Mouse (Mus musculus) heart, embryonic 14.5 days (tissue): ENCODE results near the gene Stk19. TPM values are rescaled to one million over a fixed set of nuclear protein-coding genes. Genes with fewer than 3 reads are reported as not detected.
"Not testable (repeated sequence)": the region's sequence is repeated elsewhere in the genome, so short reads cannot be mapped to it uniquely, and the experiment has no call there.

ENCODE experiments used
- ATAC-seq: fragments of 200-750 bp; cut with Nextera tagmentation; 2 replicates; pipeline ENCODE4 v1.8.0; 2017; ENCODE audit warnings: low read depth, moderate TSS enrichment; ENCODE audit not compliant: insufficient number of reproducible peaks, insufficient read depth, low FRiP score
- H3K27ac ChIP-seq, 2 experiments: fragments of 200-500 bp in 1 of 2; fragments of 300-500 bp in 1 of 2; sonication (generic) in 1 of 2; replicated peaks in 1 of 2; 2 replicates each; pipeline ENCODE4 v1.5.1; 2012 to 2014; ENCODE audit warnings: low read depth in 2 of 2, low read length in 2 of 2, control low read depth in 1 of 2, mild to moderate bottlenecking in 1 of 2, mixed read lengths in 1 of 2; ENCODE audit not compliant: control insufficient read depth in 1 of 2, insufficient read depth in 1 of 2
- H3K27me3 ChIP-seq: fragments of 300-500 bp; sonication (generic); 2 replicates; pipeline ENCODE4 v1.6.1; 2014; ENCODE audit warnings: mild to moderate bottlenecking, low read length, control low read depth; ENCODE audit not compliant: control insufficient read depth, insufficient read depth
- H3K36me3 ChIP-seq: fragments of 300-500 bp; sonication (generic); 2 replicates; pipeline ENCODE4 v1.6.1; 2014; ENCODE audit warnings: mild to moderate bottlenecking, control low read depth, low read length, mixed read lengths; ENCODE audit not compliant: control insufficient read depth, insufficient read depth
- H3K4me1 ChIP-seq, 2 experiments: fragments of 200-500 bp in 1 of 2; fragments of 300-500 bp in 1 of 2; sonication (generic) in 1 of 2; 2 replicates each; pipeline ENCODE4 v1.6.1; 2012 to 2014; ENCODE audit warnings: low read length in 2 of 2, control low read depth in 1 of 2, mixed read lengths in 1 of 2; ENCODE audit not compliant: control insufficient read depth in 2 of 2, insufficient read depth in 2 of 2
- H3K4me2 ChIP-seq: fragments of 300-500 bp; sonication (generic); 2 replicates; pipeline ENCODE4 v1.6.1; 2014; ENCODE audit warnings: mild to moderate bottlenecking, low read length
- H3K4me3 ChIP-seq, 2 experiments: fragments of 200-500 bp in 1 of 2; fragments of 300-500 bp in 1 of 2; sonication (generic) in 1 of 2; 2 replicates each; pipeline ENCODE4 v1.5.1; 2012 to 2014; ENCODE audit warnings: low read length in 2 of 2, mild to moderate bottlenecking in 2 of 2, control low read depth in 1 of 2, low read depth in 1 of 2, moderate library complexity in 1 of 2; ENCODE audit not compliant: control insufficient read depth in 1 of 2, insufficient read depth in 1 of 2
- H3K9ac ChIP-seq: fragments of 300-500 bp; sonication (generic); 2 replicates; pipeline ENCODE4 v1.6.1; 2014; ENCODE audit warnings: mild to moderate bottlenecking, low read length
- H3K9me3 ChIP-seq: fragments of 300-500 bp; sonication (generic); 2 replicates; pipeline ENCODE4 v1.6.1; 2016; ENCODE audit warnings: low read length, control low read depth; ENCODE audit not compliant: control insufficient read depth
- WGBS: fragments of 180-500 bp; shearing (Covaris S2); extraction: QIAGEN DNeasy Blood & Tissue Kit; methylation state at CpG from one replicate; pipeline ENCODE4 v1.1.7; 2014; 5-methylcytosine and 5-hydroxymethylcytosine counted together
- polyA plus RNA-seq: library from polyadenylated mRNA; unstranded; fragments of >200 nt; fragmentation: Nextera tagmentation; extraction: Ambion mirVana; gene quantifications from 2 replicates; pipeline ENCODE4 v1.2.1, GENCODE M21; 2014

Gene Stk19
- polyA plus RNA-seq, 1 experiment from 2014 or later, result 18.4 TPM

DNA sequence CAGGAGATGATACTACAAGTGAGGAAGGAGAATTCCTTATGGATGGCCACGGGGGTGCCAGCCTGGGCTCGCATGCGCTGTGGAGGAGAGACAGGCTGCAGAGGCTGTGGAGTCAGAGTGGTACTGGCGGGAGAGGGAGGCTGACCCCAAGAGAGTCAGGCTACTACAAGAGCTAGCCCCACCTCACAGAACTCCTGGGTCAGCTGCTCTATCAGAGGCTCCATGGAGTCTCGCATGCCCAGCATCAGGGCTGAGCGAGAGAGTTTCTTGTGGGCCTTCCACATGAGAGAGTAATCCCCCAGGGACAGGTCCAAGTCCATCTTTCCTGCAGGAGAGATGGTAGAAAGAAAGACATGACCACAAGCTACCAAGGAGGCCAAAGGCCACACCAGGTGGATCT, 33.4 kb downstream of the Stk19 start:
- not testable (repeated sequence) for H3K27ac ChIP-seq, H3K4me1 ChIP-seq, H3K27me3 ChIP-seq, H3K9me3 ChIP-seq, H3K36me3 ChIP-seq, H3K4me3 ChIP-seq, H3K9ac ChIP-seq, ATAC-seq, H3K4me2 ChIP-seq
- WGBS, result 87% methylated on average over 6 of the region's 6 CpGs

DNA sequence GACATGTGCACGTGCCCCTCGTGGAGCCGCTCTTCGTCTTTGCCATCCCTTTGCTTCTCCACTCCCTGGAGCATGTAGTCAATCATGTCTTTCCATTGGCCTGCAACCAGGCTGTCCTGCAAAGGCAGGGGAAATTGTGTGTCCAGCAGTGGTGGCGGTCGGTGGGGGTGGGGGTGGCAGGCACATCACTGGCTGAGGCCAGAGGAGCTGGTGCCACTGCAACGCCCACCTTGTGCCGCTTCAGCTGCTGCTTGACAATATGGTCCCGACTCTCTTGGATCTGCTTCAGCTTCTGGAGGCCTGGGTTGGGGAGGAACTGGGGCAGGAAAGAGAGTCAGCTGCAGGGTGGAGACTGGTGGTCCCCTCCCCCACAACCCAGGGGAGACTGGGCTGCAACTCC, 34.0 kb downstream of the Stk19 start:
- H3K4me2 ChIP-seq, ATAC-seq, H3K9ac ChIP-seq: not testable (repeated sequence)

DNA sequence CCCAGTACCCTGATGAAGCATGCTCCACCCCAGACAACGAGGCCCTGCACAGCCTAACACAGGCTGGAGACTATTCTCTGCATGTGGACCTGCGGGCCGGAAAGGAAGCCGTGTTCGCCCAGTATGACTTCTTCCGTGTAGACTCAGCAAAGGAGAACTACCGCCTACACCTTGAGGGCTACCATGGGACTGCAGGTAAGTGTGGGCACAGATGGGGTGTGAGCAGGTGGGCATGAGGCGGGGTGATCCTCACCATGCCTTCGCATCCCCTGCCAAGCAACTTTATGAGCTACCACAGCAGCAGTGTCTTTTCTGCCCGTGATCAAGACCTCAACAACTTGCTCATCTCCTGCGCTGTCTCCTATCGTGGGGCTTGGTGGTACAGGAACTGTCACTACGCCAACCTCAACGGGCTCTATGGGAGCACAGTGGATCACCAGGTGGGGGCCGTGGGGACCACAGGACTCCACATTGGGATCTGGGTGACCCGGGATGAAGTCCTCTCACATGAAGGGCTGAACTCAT, 35.9 kb downstream of the Stk19 start:
- not testable (repeated sequence) for H3K4me3 ChIP-seq, H3K9ac ChIP-seq, H3K27me3 ChIP-seq, H3K27ac ChIP-seq, H3K4me2 ChIP-seq, H3K36me3 ChIP-seq, H3K4me1 ChIP-seq, ATAC-seq, H3K9me3 ChIP-seq
- 83% methylated on average over 16 of the region's 16 CpGs for WGBS

More for the DNA sequence above, 34.0 kb downstream of the Stk19 start:
- H3K27me3 ChIP-seq, H3K4me1 ChIP-seq, H3K27ac ChIP-seq, H3K9me3 ChIP-seq, H3K36me3 ChIP-seq, H3K4me3 ChIP-seq: not testable (repeated sequence)
- 81% methylated on average over 9 of the region's 9 CpGs for WGBS

DNA sequence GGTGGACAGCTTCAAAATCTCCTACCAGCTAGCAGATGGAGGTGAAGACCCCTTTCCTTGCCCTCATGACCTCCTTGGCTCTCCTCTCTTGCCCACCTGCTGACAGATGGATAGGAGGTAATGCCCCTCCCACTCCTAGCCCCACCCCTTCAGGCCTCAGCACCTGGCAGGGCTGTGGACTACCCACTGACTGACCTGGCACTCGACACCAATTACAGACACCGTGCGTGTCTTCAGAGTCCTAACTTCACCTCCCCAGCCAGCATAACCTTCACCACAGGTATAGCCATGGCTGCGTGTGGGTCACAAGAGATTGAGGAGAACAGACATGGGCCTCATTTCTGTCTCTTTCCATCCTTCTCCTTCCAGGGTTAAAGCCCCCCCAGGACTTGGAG, 37.2 kb downstream of the Stk19 start:
- Histone ChIP-seq H3K4me1 (no peaks in the 10 kb centered on the region), H3K9ac (no peak overlapping the region), H3K36me3 (no peaks in the 10 kb centered on the region), H3K9me3 (no peaks in the 10 kb centered on the region), H3K4me2 (no peak overlapping the region), H3K4me3 (no peak overlapping the region), H3K27ac (no peak overlapping the region), H3K27me3 (no peaks in the 10 kb centered on the region)
- WGBS, result 90% methylated on average over 4 of the region's 4 CpGs
- ATAC-seq, result no peak

DNA sequence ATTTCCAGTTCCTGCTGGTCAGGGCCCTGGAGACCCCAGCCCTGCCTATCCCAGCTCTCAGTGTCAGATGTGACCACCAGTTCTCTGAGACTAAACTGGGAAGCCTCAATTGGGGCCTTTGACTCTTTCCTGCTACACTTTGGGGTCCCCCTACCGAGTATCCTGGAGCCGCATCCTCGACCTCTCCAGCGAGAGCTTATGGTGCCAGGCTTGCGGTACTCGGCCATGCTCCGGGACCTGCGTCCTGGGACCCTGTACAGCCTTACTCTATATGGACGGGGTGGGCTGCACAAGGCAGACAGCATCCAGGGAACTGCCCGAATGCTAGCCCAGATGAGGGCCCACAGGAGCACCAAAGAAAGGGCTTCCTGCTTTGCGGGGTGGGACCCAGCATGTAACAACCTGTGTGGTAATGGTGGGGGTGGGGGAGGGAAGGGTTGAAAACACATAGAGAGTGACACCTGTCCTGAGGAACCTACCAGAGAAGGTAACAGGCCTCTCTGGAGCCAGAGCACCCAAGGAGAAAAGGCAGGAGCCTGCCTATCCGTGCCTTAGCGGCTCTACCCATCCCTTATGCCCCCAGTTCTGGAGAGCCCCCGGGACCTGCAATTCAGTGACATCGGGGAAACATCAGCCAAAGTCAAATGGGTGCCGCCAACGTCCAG, 37.7 kb downstream of the Stk19 start:
- Histone ChIP-seq H3K27me3 (no peaks in the 10 kb centered on the region), H3K4me2 (no peak overlapping the region), H3K4me3 (no peak overlapping the region), H3K9ac (no peak overlapping the region), H3K36me3 (no peaks in the 10 kb centered on the region), H3K4me1 (no peaks in the 10 kb centered on the region), H3K27ac (no peak overlapping the region), H3K9me3 (no peaks in the 10 kb centered on the region)
- ATAC-seq, result no peak
- 81% methylated on average over 14 of the region's 17 CpGs for WGBS

DNA sequence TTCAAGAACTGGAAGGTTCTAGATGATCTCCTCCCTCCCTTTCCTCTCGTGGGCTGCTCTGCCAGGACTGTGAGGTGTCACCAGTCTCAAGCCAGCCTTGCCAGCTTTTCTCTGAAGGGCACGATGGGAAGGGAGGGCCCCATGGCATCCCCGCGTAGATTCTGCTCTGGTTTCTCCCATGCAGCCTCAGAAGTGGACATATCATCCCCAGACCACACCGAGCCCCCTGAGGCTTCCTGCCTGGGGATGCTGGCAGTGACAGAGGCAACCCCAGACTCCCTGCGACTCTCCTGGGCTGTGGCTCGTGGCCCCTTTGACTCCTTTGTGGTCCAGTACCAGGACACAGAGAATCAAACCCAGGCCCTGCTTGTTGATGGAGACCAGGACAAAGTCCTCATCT, 38.7 kb downstream of the Stk19 start:
- not testable (repeated sequence) for H3K4me2 ChIP-seq, H3K9ac ChIP-seq, ATAC-seq, H3K27me3 ChIP-seq, H3K27ac ChIP-seq, H3K4me1 ChIP-seq, H3K36me3 ChIP-seq, H3K9me3 ChIP-seq, H3K4me3 ChIP-seq
- 80% methylated on average over 7 of the region's 7 CpGs for WGBS

DNA sequence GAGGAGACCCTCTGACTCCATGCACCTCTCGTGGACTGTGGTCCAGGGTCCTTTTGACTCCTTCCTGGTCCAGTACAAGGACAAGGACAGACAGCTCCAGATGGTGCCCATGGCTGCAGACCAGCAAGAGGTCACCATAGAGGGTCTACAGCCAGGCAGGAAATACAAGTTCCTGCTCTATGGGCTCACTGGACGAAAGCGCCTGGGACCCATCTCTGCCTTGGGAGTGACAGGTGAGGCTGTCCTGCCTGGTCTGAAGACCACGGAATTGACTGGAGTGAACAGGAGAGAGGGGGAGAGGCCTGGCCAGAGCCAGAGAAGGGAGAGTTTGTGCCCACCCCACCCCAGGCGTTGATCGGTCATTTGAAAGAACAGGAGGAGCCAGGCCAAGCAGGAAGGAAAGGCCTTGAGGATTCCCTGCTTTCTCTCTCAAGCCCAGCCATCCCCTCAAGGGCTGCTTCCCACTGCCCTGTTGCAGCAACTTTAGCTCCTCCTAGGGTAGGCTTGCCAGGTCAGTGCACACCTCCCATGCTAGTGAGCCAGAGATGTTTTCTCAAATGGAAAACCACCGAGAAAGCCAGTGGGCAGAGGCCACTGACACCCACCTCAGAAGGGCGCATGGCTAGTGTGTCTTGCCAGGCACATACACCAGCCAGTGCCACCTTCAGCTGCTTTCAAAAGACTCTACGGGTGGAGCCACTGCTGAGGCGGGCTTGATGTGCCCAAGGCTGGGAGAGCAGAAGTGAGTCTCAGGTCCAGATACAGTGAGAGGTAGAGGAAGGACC, 39.3 kb downstream of the Stk19 start:
- ATAC-seq, H3K4me2 ChIP-seq, H3K27me3 ChIP-seq, H3K9ac ChIP-seq, H3K27ac ChIP-seq, H3K4me1 ChIP-seq, H3K4me3 ChIP-seq, H3K9me3 ChIP-seq, H3K36me3 ChIP-seq: not testable (repeated sequence)
- 75% methylated on average over 10 of the region's 10 CpGs for WGBS
